Mouse (Mus musculus): Measurements from ENCODE around the gene Cd24a.

Cd24a gene

DNA sequence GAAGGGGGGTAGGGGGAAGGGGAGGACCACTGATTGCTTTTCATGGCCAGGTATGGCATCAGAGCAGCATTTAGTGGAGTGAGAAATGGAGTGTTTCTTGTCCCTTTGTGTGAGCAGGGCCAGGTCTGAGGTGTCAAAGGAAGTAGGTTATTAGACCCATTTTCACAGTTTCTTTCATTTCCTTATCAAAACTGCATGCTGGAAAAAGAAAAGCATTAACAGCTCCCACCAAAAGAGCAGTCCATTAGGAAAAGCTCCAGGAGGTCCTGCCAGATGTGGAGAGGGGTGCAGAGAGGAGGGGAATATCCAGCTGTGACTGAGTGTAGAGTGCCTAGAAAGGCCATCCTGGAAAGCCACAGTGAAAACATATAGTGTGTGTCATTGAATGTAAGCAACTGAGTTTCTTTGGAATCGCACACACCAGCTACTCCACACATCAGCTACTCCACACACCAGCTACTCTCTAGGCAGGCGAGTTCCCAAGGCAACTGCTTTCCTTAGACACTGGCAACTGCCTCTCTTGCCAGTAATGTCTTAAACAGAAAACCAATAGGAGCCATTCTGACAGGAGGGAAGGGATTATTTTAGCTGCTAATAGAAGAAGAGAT lies 46.8 kb downstream of the Cd24a start:
- DNase-seq (ENCODE audit: extremely low spot score, low spot score): no peak

GRCm38 (mm10) chr10:43625578-43625977 lies 47.5 kb downstream of the Cd24a start:
- no peak for DNase-seq (ENCODE audit: extremely low spot score, low spot score)

- DNase-seq (ENCODE audit: extremely low spot score, low spot score): no peak
Observed at GRCm38 (mm10) chr10:43629216-43629615, 51.1 kb downstream of the Cd24a start.

- no peak for DNase-seq (ENCODE audit: extremely low spot score, low spot score)
Observed at GRCm38 (mm10) chr10:43629857-43630256, 51.8 kb downstream of the Cd24a start.

GRCm38 (mm10) chr10:43630634-43631033 lies 52.5 kb downstream of the Cd24a start:
- no peak for DNase-seq (ENCODE audit: extremely low spot score, low spot score)

GRCm38 (mm10) chr10:43631049-43631448 lies 53.0 kb downstream of the Cd24a start:
- DNase-seq (ENCODE audit: extremely low spot score, low spot score): no peak

GRCm38 (mm10) chr10:43631639-43632354 lies 53.7 kb downstream of the Cd24a start:
- no peak for DNase-seq (ENCODE audit: extremely low spot score, low spot score)

- DNase-seq (ENCODE audit: extremely low spot score, low spot score): no peak
Observed at GRCm38 (mm10) chr10:43633117-43633516, 55.0 kb downstream of the Cd24a start.

Measured in neural tube, embryonic 10.5 days (tissue).